Mouse (Mus musculus): ENCODE results near the gene Clybl.

Clybl gene

DNA sequence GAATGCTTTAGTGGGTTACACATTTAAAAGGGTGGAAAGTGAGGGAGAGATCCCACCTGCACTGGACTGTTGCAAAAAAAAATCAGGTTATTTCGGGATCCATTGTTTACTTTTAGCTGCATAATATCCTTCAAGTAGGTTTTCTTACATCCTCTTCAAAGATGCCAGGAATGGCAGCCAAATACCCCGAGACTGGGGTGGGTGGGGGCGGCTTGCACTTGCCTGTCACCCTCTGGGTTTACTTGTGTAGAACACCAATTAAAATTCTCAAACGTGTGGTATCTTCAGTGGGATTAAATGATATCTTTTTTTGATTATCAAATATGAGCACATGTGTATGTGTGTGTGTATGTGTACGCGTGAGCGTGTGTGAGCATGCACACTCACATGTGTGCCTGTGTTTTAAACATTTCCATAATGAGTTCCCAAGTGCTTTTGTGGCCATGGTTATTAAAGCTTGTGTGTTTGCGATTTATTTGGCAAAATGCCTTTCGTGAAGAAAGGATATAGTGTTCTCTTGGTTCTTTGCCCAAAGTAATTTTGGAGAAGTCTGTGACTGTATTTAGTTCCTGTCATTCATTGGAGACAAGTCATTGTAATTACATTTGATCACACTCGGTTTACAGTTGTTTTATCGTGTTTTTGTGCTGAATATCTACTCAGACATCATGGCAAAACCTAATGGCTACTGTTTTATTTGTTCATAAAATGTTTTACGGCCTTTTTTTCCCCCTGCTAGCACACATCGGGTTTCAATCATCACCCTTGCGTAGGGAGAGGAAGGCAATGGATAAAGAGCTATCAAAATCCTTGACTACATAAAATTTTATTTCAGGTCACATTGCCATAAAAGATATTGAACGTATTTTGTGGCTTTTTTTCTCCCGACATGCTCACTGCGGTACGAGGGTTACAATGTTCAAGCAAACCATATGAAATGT lies 65.7 kb downstream of the Clybl start:
- no peak for DNase-seq (ENCODE audit: low read depth, low spot score)

DNA sequence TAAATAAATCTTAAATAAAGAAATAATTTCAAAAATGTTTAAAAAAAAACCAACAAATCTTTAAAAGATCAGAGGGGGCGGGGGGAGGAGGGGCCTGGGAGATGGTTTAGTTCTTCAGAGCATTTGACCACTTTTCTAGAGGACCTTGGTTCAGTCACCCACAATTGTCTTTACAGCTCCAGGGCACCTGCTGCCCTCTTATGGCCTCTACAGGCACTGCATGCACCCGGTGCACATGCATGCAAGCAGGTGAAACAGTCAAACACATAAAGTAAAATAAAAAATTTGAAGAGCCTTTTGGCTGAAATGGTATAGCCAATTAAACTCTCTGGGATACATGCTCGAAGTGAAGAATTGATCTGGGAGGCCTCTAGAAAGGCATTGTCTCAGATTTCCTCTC lies 67.6 kb downstream of the Clybl start:
- peak; percentile 14 for DNase-seq (ENCODE audit: low read depth, low spot score)

GRCm38 (mm10) chr14:122251346-122251745 lies 69.8 kb downstream of the Clybl start:
- DNase-seq (ENCODE audit: low read depth, low spot score), result no peak

GRCm38 (mm10) chr14:122255562-122256260 lies 74.2 kb downstream of the Clybl start:
- DNase-seq (ENCODE audit: low read depth, low spot score), result no peak

- DNase-seq (ENCODE audit: low read depth, low spot score), result no peak
Observed at GRCm38 (mm10) chr14:122256261-122256634, 74.7 kb downstream of the Clybl start.

DNA sequence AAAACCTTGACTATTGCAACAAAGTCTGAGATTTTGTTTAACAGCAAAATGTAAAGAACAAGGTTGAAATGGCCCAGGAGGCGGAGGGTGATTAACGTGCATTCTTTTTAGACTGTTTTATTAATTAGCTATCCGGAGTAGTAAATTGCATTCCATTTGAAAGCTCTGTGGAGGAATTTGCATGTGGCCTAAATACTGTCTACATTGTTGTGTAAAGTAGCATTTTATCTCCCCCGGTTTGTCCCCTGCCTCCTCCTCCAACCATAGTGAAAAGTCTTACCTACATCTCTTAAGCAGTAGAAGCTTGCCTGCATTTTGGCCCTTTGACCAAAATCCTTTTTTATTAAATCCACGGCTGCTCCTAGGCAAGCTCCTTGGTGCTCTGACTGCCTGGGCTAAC lies 76.8 kb downstream of the Clybl start:
- DNase-seq (ENCODE audit: low read depth, low spot score), result no peak

DNA sequence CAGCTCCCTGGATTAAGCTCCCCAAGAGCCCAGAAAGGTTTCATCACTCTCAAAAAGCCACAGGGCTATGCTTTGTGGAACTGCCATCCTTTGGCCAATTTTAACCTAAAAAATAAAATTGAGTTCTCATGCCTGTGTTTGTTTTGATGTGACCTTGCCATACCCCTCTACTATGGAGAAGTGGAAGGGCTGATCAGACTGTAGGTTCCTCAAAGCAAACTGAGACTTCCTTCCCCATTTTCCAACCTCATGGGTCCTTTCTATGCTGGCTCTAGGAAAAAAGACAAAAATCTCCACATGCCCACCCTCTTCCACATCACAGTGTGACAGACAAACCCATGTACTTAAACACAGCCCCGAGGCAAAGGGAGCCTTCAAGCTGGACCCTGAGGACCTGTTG lies 79.7 kb downstream of the Clybl start:
- no peak for DNase-seq (ENCODE audit: low read depth, low spot score)

DNA sequence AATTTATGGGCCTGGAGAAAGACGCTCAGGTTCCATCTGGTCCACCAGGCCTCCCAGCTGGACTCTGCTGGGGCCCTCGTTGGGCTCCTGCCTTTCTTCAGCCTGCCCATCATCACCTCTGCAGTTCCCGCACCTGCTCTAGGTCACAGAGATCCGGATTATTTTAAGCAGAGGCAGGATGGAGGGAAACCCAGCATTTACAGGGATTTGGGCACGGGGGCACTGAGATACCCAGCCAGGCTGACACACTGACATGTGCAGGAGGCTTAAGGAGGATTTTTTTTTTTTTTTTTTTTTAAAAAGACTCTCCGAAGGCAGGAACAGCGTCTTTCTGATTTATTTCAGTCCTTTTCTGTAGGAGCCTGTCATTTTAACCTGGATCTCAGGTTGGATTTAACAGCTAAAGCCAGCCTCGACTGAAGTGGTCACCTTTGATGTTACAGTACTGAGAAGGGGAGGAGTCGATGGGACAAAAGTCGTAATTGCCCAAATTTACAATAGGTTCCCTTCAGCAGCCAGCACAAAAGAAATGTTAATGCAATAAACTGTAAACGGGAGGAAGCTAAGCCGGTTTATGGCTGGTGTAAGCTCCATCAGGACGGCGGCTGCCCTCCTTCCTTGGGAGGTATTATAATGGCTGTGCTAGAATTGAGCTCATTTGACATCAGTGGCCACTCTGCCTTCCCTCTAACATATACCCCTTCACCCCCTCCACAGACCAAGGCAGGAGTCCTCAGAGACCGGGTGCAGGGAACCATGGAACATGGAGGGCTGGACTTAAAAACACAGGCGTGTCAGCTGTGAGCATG lies 81.6 kb downstream of the Clybl start:
- DNase-seq (ENCODE audit: low read depth, low spot score), result no peak

DNA sequence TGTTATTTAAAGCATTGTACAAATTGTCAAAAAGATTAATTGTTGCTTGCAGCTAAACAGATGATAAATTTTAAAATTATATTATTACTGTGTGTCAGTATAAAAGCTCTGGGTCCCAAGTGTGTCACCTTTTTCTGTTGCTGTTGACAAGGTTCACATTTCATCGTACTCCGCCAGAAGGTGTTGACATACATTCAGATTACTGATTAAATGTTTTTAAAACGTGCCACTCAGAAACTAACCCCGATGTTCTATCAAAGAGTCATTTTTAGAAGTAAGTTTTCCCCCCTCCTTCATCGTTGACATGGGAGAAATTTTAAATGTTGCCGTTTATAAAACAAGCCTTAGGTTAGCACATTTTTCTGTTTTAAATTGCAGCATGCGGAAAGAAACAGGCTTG lies 83.7 kb downstream of the Clybl start:
- DNase-seq (ENCODE audit: low read depth, low spot score), result no peak

- DNase-seq (ENCODE audit: low read depth, low spot score), result no peak
Observed at GRCm38 (mm10) chr14:122267590-122267989, 86.1 kb downstream of the Clybl start.

DNA sequence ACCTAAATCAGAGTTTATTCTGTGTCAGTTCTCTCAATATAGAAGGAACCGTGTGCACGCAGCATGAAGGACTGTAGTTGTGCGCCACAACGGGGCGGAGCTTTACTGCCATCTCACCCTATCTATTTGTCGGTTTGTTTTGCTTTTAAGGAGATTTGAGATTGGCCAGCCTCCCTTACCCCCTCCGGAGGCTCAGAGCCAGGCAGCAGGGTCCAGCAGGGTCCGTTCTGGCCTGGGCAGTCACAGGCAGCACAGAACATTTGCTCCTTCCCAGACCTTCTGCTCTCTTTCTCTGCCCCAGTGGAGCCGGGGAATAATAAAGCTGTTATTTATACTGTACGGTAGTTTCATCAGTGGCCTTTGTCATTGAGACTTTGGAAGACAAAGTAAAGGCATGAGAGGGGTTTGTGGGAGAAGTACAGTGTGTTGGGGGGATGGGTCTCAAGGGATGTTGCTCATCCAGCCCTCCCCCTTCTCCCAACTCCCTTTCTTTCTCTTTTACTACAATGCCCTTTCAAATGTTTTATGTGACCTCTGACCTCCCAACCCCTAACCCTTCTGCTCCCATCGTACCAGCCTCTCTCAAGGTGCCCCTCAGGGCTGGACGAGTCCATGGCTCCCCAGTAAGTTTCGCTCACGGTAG lies 89.7 kb downstream of the Clybl start:
- DNase-seq (ENCODE audit: low read depth, low spot score), result no peak

- DNase-seq (ENCODE audit: low read depth, low spot score), result no peak
Observed at GRCm38 (mm10) chr14:122277142-122277541, 95.6 kb downstream of the Clybl start.

GRCm38 (mm10) chr14:122279462-122280308 lies 98.2 kb downstream of the Clybl start:
- no peak for DNase-seq (ENCODE audit: low read depth, low spot score)

DNA sequence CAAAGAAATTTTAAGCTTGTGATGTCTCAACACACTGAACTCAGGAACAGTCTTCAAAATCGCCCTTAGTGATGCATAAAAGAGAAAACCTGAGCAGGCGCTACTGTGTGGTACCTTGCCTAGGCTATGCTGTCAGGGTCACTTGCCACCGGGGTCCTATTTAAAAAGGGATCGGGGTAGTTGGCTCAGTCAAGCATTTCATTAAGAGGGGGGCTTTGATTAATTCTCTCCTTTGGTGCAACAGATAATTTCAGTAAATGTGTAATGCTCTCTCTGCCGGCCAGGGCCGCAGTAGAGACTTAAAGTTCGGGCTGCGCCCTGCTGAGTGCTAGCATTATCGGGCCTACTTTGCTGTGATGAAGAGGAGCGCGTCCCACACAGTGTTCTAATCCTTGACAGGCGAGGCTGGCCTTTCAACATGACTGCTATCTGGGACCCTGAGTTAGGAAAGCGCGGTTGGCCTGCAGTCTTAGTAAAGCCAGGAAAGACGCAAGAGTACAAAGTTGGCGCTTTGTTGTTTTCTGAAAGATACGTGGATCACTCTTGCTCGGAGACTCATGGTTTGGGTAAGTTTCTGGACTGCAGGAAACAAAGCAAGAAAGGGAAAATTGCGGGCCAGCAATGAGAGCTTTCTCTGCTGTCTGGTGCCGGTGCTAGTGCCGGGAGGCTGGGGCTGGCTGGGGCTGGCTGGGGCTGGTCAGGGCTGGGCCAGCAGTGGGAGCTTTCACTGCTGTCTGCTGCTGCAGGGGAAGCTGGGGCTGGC lies 99.0 kb downstream of the Clybl start:
- DNase-seq (ENCODE audit: low read depth, low spot score), result no peak

GRCm38 (mm10) chr14:122281072-122281634 lies 99.6 kb downstream of the Clybl start:
- DNase-seq (ENCODE audit: low read depth, low spot score), result no peak

DNA sequence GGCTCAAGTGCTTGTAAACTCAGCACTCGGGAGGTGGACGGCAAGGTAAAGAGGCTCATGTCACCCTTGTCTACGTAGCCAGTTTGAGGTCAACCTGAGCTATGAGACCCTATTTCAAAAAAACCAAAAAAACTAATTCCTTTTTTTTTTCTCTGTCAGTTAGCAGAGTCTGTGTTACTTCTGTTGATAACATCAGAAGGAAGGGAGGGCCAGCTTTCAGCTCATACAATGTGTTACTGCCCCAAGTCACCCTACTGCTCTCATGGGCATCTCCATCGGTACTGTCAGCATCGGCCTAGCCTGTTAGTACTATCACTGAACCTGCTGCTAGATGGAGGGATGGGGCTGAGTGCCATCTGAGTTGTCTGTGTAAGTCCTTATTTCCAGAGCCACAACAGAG lies 102.5 kb downstream of the Clybl start:
- DNase-seq (ENCODE audit: low read depth, low spot score), result no peak

- DNase-seq (ENCODE audit: low read depth, low spot score), result no peak
Observed at GRCm38 (mm10) chr14:122296399-122296798, 114.9 kb downstream of the Clybl start.

- no peak for DNase-seq (ENCODE audit: low read depth, low spot score)
Observed at GRCm38 (mm10) chr14:122296864-122297263, 115.4 kb downstream of the Clybl start.

DNA sequence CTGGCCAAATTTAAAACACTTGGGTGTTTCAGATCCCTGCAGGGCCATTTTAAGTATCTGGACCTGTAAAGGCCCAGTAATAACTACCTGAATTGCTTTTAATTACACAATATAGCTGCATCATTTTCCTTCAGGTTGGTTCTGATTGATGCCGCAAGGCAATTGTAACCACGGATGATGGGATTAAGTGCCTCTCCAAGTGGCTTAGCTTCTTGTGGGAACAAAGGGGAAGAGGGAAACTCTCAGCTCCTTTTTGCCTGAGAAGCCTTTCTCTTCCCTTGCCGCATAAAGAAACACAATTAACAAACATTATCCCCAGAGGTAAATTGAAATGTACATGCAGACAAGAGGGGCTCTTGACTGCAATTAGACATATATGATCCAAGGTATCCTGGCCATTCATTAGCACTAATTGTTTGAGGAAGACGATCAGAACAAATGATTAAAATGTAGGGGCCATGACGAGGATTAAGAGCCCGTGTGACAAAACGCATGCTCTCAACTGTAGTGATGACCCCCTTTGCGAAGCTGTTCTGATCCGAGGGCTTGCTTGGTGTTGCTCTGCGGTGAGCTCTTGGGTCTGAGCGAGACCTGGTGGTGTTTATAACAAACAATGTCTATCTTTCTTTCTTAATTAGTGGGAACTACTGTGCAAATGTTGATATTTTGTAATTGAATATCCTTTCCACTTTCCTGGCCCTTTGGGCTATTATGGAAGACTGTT lies 116.0 kb downstream of the Clybl start:
- no peak for DNase-seq (ENCODE audit: low read depth, low spot score)

Data from 3T3-L1 (cell line).